Mouse (Mus musculus) hematopoietic multipotent progenitor cell, adult 10-12 weeks (in vitro differentiated cells): ENCODE measurements around the gene Gm10799. TPM values are rescaled to one million over a fixed set of nuclear protein-coding genes. Genes with fewer than 3 reads are reported as not detected.

Experiments used
- polyA plus RNA-seq: library from polyadenylated mRNA; stranded (reverse); fragments of >175 nt; gene quantifications from 2 replicates; pipeline ENCODE4 v1.2.3, GENCODE M21; 2012; ENCODE audit warnings: low replicate concordance

The Gm10799 gene
- polyA plus RNA-seq, result not detected in 2 replicates

GRCm38 (mm10) chr2:104068450-104068849, at the start of gene Gm10799:
Gene Gm10799 (minus strand): TSS chr2:104068550.

GRCm38 (mm10) chr2:104095741-104096213, 27.4 kb upstream of the Gm10799 start, which contains the start of gene Cd59a:
Gene Cd59a (plus strand): TSS chr2:104095801.

GRCm38 (mm10) chr2:104069704-104070185, 1.4 kb upstream of the Gm10799 start, which contains the start of gene Cd59b:
Gene Cd59b (plus strand): TSS chr2:104069849.

GRCm38 (mm10) chr2:104065526-104065925, 2.8 kb downstream of the Gm10799 start, which contains the start of gene Gm10912:
Gene Gm10912 (plus strand): TSS chr2:104065826.

GRCm38 (mm10) chr2:104028139-104028723, 40.1 kb downstream of the Gm10799 start, which contains the start of gene 4931422A03Rik:
Gene 4931422A03Rik (minus strand): TSS chr2:104028361.

GRCm38 (mm10) chr2:104027458-104028138, 40.8 kb downstream of the Gm10799 start, which contains the start of gene Fbxo3:
Gene Fbxo3 (plus strand): TSS chr2:104027721.

Other genes starting within 250 kb of the Gm10799 start
- gene Lmo2, start 110.6 kb downstream of the Gm10799 start, polyA plus RNA-seq, result 205 and 416 TPM in 2 replicates
- 3.5 and 6.0 TPM in 2 replicates for gene Fbxo3, start 40.8 kb downstream of the Gm10799 start, polyA plus RNA-seq
- gene 4931422A03Rik, start 40.2 kb downstream of the Gm10799 start, polyA plus RNA-seq, result not detected in 2 replicates
- gene Gm10912, start 2.7 kb downstream of the Gm10799 start, polyA plus RNA-seq, result not detected in 2 replicates
- gene Cd59b, start 1.3 kb upstream of the Gm10799 start, polyA plus RNA-seq, result 0.35 and 0.53 TPM in 2 replicates
- 0.26 and 1.2 TPM in 2 replicates for gene Cd59a, start 27.3 kb upstream of the Gm10799 start, polyA plus RNA-seq
- gene A930018P22Rik, start 54.2 kb upstream of the Gm10799 start, polyA plus RNA-seq, result 0.15 TPM in 1 of 2 replicates, not detected in the other